Mouse (Mus musculus) ES-E14 (cell line): ENCODE results near the gene Clspn.

ENCODE experiments used
- CHD2 ChIP-seq: IDR thresholded peaks from 2 replicates; pipeline ENCODE4 v1.6.1; 2014; ENCODE audit warnings: mild to moderate bottlenecking, low read depth, low read length, inconsistent platforms
- HCFC1 ChIP-seq: IDR thresholded peaks from 2 replicates; pipeline ENCODE4 v1.6.1; 2012; ENCODE audit warnings: low read length, inconsistent platforms, borderline replicate concordance; ENCODE audit not compliant: insufficient read depth
- ZC3H11A ChIP-seq: IDR thresholded peaks from 2 replicates; pipeline ENCODE4 v1.6.1; 2012; ENCODE audit warnings: low read depth, mild to moderate bottlenecking, inconsistent platforms, low read length, borderline replicate concordance

DNA sequence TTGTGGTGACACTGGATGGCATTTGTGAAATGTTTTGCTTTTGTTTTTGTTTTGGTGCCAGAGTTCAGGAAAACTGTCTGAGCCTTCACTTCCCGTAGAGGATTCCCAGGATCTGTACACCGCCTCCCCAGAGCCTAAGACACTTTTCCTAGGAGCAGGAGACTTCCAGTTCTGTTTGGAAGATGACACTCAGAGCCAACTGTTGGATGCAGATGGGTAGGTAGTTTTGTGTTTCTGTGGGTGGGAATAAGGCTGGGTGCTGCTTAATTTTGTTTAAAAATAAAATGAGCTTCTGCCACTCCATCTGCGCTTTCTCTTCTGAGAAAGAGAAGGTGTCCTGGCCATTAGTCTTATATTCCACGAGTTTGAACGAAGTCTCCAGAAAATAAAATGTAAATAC is 19.5 kb downstream of the Clspn start:
- no peak for TF ChIP-seq CHD2
- no peak for TF ChIP-seq HCFC1
- TF ChIP-seq ZC3H11A = no peak
